In genomic region chr13:76415346-76415745, GRCm38 (mm10) we compare ENCODE assay signal across 14 mouse cellular contexts. TPM values are rescaled to one million over a fixed set of nuclear protein-coding genes. Genes with fewer than 3 reads are reported as not detected.
DNase-seq lines count a peak whose midpoint lies in the region; ATAC-seq and TF ChIP-seq lines count a peak whose summit lies in the region.
"Had no signal": no experiment of that assay in that cellular context is flagged by ENCODE, and none has a peak within 500 bp of the region (broad histone marks: within the 10 kb centered on the region; RNA-seq: fewer than 3 reads in every experiment).

No protein-coding gene starts in this region.

- no peak for DNase-seq in forebrain, embryonic 11.5 days (ENCODE audit: low spot score)
- no peak for DNase-seq in midbrain, postnatal 0 days (ENCODE audit: low spot score)
- DNase-seq in midbrain, embryonic 10.5 days (ENCODE audit: low spot score): no peak
- no peak for DNase-seq in heart, postnatal 36 days
- DNase-seq: cerebellum, adult 11-12 months; right cerebral cortex, postnatal 14 days; thymus, postnatal 25 days had no signal

- no peak overlapping the region for H3K4me3 ChIP-seq in forebrain, embryonic 11.5 days (ENCODE audit: low read depth, low read length)
- no peak overlapping the region for H3K4me3 ChIP-seq in forebrain, embryonic 15.5 days
- H3K4me3 ChIP-seq in intestine, postnatal 0 days (ENCODE audit: low read depth, low read length): no peak overlapping the region
- H3K4me3 ChIP-seq in intestine, embryonic 15.5 days (replicated peaks): no peak overlapping the region
- no peak overlapping the region for H3K4me3 ChIP-seq in midbrain, postnatal 0 days (ENCODE audit: low read depth, low read length)
- no peak overlapping the region for H3K4me3 ChIP-seq in midbrain, embryonic 10.5 days
- H3K4me3 ChIP-seq: limb, embryonic 15.5 days; lung, embryonic 15.5 days had no signal

- no peak overlapping the region for H3K9ac ChIP-seq in forebrain, embryonic 11.5 days (ENCODE audit: low read length)
- H3K9ac ChIP-seq in forebrain, embryonic 15.5 days (replicated peaks): no peak overlapping the region
- H3K9ac ChIP-seq in intestine, postnatal 0 days (ENCODE audit: low read depth, low read length): no peak overlapping the region
- H3K9ac ChIP-seq in intestine, embryonic 15.5 days: no peak overlapping the region
- H3K9ac ChIP-seq in midbrain, postnatal 0 days (replicated peaks; ENCODE audit: low read length, poor library complexity, severe bottlenecking): no peak overlapping the region
- H3K9ac ChIP-seq: limb, embryonic 15.5 days; lung, embryonic 15.5 days had no signal

- ATAC-seq in forebrain, embryonic 11.5 days (replicated peaks; ENCODE audit: low FRiP score): peak; percentile 8; the same call in 1 of the 2 replicates
- ATAC-seq in forebrain, embryonic 15.5 days (replicated peaks): no peak
- ATAC-seq in intestine, postnatal 0 days: no peak
- ATAC-seq in intestine, embryonic 15.5 days: no peak
- no peak for ATAC-seq in midbrain, postnatal 0 days (ENCODE audit: low FRiP score)
- no peak for ATAC-seq in cerebellum, adult (ENCODE audit: insufficient number of reproducible peaks, low FRiP score, low TSS enrichment)
- ATAC-seq: hindbrain, embryonic 16.5 days had no signal

- no peaks in the 10 kb centered on the region for H3K36me3 ChIP-seq in forebrain, embryonic 11.5 days (ENCODE audit: control insufficient read depth, insufficient read depth, low read length)
- no peaks in the 10 kb centered on the region for H3K36me3 ChIP-seq in forebrain, embryonic 15.5 days
- H3K36me3 ChIP-seq in intestine, postnatal 0 days (ENCODE audit: control insufficient read depth, insufficient read depth): no peaks in the 10 kb centered on the region
- H3K36me3 ChIP-seq in intestine, embryonic 15.5 days: no peaks in the 10 kb centered on the region
- H3K36me3 ChIP-seq in midbrain, postnatal 0 days (ENCODE audit: insufficient read depth, low read length): no peaks in the 10 kb centered on the region
- no peaks in the 10 kb centered on the region for H3K36me3 ChIP-seq in midbrain, embryonic 10.5 days
- H3K36me3 ChIP-seq: limb, embryonic 15.5 days; lung, embryonic 15.5 days had no signal

- H3K27ac ChIP-seq in forebrain, embryonic 11.5 days (ENCODE audit: low read depth, low read length): no peak overlapping the region
- H3K27ac ChIP-seq in forebrain, embryonic 15.5 days (replicated peaks): no peak overlapping the region
- no peak overlapping the region for H3K27ac ChIP-seq in intestine, postnatal 0 days (ENCODE audit: low read depth, low read length)
- no peak overlapping the region for H3K27ac ChIP-seq in intestine, embryonic 15.5 days
- no peak overlapping the region for H3K27ac ChIP-seq in midbrain, postnatal 0 days (ENCODE audit: low read depth, low read length)
- no peak overlapping the region for H3K27ac ChIP-seq in midbrain, embryonic 10.5 days (replicated peaks)
- H3K27ac ChIP-seq: limb, embryonic 15.5 days; lung, embryonic 15.5 days had no signal

- no peaks in the 10 kb centered on the region for H3K27me3 ChIP-seq in forebrain, embryonic 11.5 days (ENCODE audit: control insufficient read depth, insufficient read depth, low read length)
- no peaks in the 10 kb centered on the region for H3K27me3 ChIP-seq in forebrain, embryonic 15.5 days
- no peaks in the 10 kb centered on the region for H3K27me3 ChIP-seq in intestine, postnatal 0 days (replicated peaks; ENCODE audit: control insufficient read depth, insufficient read depth, low read length)
- no peaks in the 10 kb centered on the region for H3K27me3 ChIP-seq in intestine, embryonic 15.5 days (replicated peaks)
- no peaks in the 10 kb centered on the region for H3K27me3 ChIP-seq in midbrain, postnatal 0 days (ENCODE audit: insufficient read depth, low read length)
- H3K27me3 ChIP-seq in midbrain, embryonic 10.5 days (ENCODE audit: low read depth, poor library complexity, severe bottlenecking): no peaks in the 10 kb centered on the region
- H3K27me3 ChIP-seq: limb, embryonic 15.5 days; lung, embryonic 15.5 days had no signal

- no peaks in the 10 kb centered on the region for H3K9me3 ChIP-seq in forebrain, embryonic 11.5 days (ENCODE audit: control insufficient read depth, low read length)
- H3K9me3 ChIP-seq in forebrain, embryonic 15.5 days: no peaks in the 10 kb centered on the region
- H3K9me3 ChIP-seq in intestine, postnatal 0 days (ENCODE audit: control insufficient read depth): no peaks in the 10 kb centered on the region
- no peaks in the 10 kb centered on the region for H3K9me3 ChIP-seq in intestine, embryonic 15.5 days
- no peaks in the 10 kb centered on the region for H3K9me3 ChIP-seq in midbrain, postnatal 0 days (ENCODE audit: low read length)
- H3K9me3 ChIP-seq in midbrain, embryonic 10.5 days (replicated peaks): no peaks in the 10 kb centered on the region
- H3K9me3 ChIP-seq: limb, embryonic 15.5 days; lung, embryonic 15.5 days had no signal

- peak; percentile 38 for TF ChIP-seq CTCF in intestine, postnatal 0 days (IDR thresholded peaks at IDR 0.05; ENCODE audit: low read depth)
- TF ChIP-seq CTCF in midbrain, postnatal 0 days (IDR thresholded peaks at IDR 0.05): peak; percentile 28; the same call in 1 of the 2 replicates

- intact Hi-C loops in heart, postnatal 36 days (cut with DNase I): no loop called here

- no peak overlapping the region for H3K4me2 ChIP-seq in forebrain, embryonic 11.5 days (ENCODE audit: low read depth, low read length, severe bottlenecking)
- H3K4me2 ChIP-seq in forebrain, embryonic 15.5 days (replicated peaks): no peak overlapping the region
- H3K4me2 ChIP-seq in intestine, postnatal 0 days (replicated peaks; ENCODE audit: low read depth): no peak overlapping the region
- H3K4me2 ChIP-seq in intestine, embryonic 15.5 days (replicated peaks): no peak overlapping the region
- H3K4me2 ChIP-seq in midbrain, postnatal 0 days (ENCODE audit: low read depth, low read length, poor library complexity, severe bottlenecking): no peak overlapping the region
- H3K4me2 ChIP-seq: limb, embryonic 15.5 days; lung, embryonic 15.5 days had no signal

- H3K4me1 ChIP-seq in forebrain, embryonic 11.5 days (replicated peaks; ENCODE audit: control insufficient read depth, insufficient read depth, low read length): no peaks in the 10 kb centered on the region
- H3K4me1 ChIP-seq in forebrain, embryonic 15.5 days: no peaks in the 10 kb centered on the region
- H3K4me1 ChIP-seq in intestine, postnatal 0 days (replicated peaks; ENCODE audit: control insufficient read depth, insufficient read depth, low read length): no peaks in the 10 kb centered on the region
- no peaks in the 10 kb centered on the region for H3K4me1 ChIP-seq in intestine, embryonic 15.5 days (replicated peaks)
- H3K4me1 ChIP-seq in midbrain, postnatal 0 days (ENCODE audit: insufficient read depth, low read length): no peaks in the 10 kb centered on the region
- H3K4me1 ChIP-seq in midbrain, embryonic 10.5 days: no peaks in the 10 kb centered on the region
- H3K4me1 ChIP-seq: limb, embryonic 15.5 days; lung, embryonic 15.5 days had no signal

RNA-seq across cellular contexts. Expression of gene Mctp1, which starts 31.0 kb away (rescaled TPM):
- polyA plus RNA-seq in forebrain, embryonic 11.5 days (2014; fragmentation: Nextera tagmentation; extraction: Ambion mirVana): 5.3 and 5.4 TPM in 2 replicates
- 4.4 and 5.1 TPM in 2 replicates for polyA plus RNA-seq in forebrain, embryonic 15.5 days (2015; fragmentation: Nextera tagmentation; extraction: Ambion mirVana)
- 1.2 and 1.7 TPM in 2 replicates for polyA plus RNA-seq in intestine, postnatal 0 days (2015; fragmentation: Nextera tagmentation; extraction: Ambion mirVana)
- 0.44 and 0.62 TPM in 2 replicates for polyA plus RNA-seq in intestine, embryonic 15.5 days (2015; fragmentation: Nextera tagmentation; extraction: Ambion mirVana)
- total RNA-seq in midbrain, postnatal 0 days (2014; rRNA removed): 7.0 TPM in 2 replicates
- polyA plus RNA-seq in midbrain, postnatal 0 days (2015; fragmentation: Nextera tagmentation; extraction: Ambion mirVana): 3.4 and 3.9 TPM in 2 replicates
- 4.7 TPM in 2 replicates for polyA plus RNA-seq in midbrain, embryonic 10.5 days (2016; fragmentation: Nextera tagmentation; extraction: Ambion mirVana)
- 1 to 10 TPM; 2.7 to 2.9 TPM for total RNA-seq in heart, postnatal 36 days (2021)
